Mouse (Mus musculus) ovary, postnatal 36 days (tissue): Measurements from ENCODE around the gene Snx14.

Source experiments
- DNase-seq: peaks from one replicate; pipeline ENCODE4 v3.0.0; 2022; ENCODE audit warnings: low spot score, mixed read lengths

Gene Snx14

DNA sequence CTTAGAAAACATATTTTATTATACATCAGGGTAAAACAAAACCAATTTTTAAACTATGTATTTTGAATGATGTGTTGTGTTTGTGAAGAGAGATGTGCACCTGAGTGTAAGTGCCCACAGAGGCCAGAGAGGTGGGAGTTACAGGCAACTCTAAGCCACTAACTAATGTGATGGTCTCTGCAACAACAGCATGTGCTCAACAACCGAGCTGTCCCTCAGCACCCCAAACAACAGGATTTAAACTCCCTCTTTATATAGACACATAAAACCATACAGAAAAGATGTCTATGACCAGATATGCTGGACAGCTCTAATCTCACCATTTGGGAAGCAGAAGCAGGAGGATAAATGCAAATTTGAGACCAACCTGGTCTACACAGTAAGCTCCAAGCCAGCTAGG lies 58.2 kb downstream of the Snx14 start:
- DNase-seq: no peak

DNA sequence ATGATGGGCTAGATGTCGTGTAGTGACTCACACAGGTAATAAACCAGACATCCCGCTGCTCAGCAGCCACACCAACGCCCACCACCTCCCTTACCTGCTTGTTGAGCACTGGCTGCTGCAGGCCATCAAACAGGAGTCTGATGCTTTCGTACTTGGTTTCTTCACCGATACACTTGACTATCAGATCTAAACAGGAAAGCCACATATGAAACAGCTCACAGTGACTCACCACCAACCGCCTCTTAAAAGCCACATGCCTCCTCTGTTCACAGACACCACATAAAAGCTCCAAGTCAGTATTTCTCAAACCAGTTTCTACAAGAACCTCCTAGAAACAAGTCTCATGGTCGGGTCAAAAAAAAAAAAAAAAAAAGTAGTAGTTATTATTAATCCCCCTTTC lies 58.7 kb downstream of the Snx14 start:
- no peak for DNase-seq

- no peak for DNase-seq
These were observed 59.7 kb downstream of the Snx14 start for GRCm38 (mm10) chr9:88379057-88379456.

DNA sequence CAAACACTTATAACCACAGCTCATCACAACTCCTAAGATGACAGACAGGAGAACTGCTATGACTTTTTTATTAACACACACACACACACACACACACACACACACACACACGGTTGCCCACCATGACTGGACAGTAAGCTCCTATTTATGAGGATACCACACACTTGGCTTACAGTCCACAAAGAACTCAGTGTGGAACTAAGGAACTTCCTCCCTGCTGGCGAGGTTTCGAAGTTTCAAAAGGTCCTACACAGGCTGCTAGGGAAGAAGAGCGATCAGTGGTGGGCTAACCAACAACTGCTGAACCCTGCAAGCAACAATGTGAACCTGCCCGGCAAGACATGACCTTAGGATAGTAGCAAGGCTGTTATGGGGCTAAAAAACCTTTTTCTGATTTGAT lies 61.3 kb downstream of the Snx14 start:
- no peak for DNase-seq

DNA sequence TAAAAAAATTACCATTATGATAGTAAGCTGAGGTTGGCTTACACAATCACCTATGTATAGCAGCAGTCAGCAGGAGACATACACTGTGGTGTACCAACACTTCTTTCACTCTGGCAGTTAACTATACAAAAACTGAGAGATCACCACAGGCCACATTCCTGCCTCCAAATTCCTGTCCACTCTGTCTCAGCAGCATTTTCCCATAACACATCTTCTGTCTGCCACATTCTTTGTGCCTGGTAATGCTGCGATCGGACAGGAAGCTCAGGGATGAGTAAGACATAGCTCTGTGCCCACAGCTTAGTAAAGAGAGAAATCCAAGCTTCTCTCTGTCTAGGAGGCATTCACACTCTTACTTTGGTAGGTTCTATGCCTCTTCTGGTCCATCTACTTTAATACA lies 65.8 kb downstream of the Snx14 start:
- no peak for DNase-seq

DNA sequence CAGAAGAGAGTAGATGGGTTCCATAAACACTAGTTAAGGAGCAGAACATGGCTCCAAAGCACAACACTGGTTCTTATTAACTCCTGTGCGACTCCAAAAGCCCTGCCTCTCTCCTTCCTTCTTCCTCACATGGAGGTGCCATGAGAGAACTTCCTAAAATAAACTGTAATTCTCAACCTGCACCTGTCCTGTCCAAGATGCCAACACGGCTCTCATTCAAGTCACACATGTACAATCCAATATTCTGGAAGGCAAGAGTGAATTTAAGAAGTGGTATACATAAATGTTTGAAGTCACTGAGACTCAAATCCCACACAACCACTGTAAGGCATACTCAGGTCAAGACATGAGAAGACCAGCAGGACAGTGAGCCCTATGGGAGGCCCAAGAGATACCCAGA lies 67.6 kb downstream of the Snx14 start:
- no peak for DNase-seq

DNA sequence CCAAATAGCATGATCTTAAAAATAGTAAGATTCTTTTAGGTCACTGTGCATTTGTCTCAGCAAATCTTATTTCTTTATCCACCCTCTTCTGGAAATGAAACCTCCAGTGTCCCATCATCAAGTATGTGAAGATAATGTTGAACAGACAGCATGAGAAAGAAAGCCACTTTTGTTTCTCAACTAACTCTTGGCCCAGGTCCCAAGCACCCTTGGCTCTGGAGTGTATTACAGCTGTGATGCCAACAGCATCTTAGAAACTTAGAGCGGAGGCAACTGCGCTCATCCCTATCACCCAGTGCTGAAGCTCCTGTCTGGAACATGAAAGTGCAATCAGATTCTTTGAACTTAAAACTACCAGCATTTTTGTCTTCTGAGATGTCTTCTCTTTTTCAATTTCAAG lies 69.1 kb downstream of the Snx14 start:
- no peak for DNase-seq

- no peak for DNase-seq
These were observed 70.3 kb downstream of the Snx14 start for GRCm38 (mm10) chr9:88368476-88368875.

DNA sequence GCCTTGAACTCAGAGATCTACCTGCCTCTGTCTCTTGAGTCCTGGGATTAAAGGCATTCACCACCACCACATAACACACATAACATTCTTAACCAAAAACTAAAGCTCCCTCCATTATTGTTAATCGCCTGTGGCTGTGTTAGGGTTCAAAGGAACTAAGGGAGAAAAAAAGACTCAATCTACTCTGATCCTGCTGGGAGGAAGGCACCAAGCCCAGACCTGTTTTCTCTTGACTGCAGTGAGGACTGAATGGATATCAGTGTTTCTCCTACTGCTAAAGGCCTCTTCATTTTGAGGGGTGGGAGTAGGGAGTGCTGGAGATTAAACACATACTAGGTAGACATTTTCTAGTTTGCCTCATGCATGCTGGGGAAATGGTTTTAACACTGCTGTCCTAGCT lies 71.0 kb downstream of the Snx14 start:
- no peak for DNase-seq

GRCm38 (mm10) chr9:88367322-88367721 lies 71.4 kb downstream of the Snx14 start:
- DNase-seq: no peak

DNA sequence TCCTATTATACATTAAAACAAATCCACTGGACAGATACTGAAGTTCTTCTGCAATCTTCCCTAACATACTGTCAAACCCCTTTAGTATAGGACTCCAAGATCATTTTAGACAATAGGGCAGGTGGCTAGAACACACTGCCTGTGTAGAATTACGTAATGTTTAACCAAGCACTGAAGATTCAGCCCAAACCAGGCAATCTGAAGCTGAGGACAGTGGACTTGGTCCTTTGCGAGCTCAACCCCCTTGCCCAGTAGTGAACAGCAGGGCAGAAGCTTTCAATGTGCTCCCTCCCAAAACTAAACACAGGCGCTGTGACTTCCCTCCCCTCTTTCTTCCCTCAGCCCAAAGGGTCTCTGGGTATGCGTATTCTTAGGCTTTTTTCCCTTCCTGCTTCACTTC lies 71.9 kb downstream of the Snx14 start:
- DNase-seq: no peak

DNA sequence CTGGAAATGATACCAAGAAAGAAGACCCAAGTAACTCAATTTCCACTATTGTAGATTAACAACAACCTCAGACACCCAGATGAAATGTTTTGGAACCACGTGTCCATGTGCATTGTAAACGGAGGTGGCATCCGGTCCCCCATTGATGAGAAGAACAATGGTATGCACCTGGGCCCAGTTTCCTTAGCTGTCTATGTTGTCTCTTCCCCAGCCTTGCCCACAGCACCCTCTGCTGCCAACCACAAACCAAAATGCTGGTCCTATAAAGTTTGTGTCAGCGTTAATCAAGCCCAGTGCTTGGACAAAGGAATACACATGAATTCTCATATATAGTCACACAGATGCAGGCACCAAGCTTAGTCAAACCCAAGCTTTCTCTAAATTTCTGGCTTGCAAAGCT lies 72.5 kb downstream of the Snx14 start:
- DNase-seq: no peak

GRCm38 (mm10) chr9:88363102-88363501 lies 75.7 kb downstream of the Snx14 start:
- DNase-seq: no peak

GRCm38 (mm10) chr9:88362055-88362850 lies 76.5 kb downstream of the Snx14 start:
- DNase-seq: no peak

DNA sequence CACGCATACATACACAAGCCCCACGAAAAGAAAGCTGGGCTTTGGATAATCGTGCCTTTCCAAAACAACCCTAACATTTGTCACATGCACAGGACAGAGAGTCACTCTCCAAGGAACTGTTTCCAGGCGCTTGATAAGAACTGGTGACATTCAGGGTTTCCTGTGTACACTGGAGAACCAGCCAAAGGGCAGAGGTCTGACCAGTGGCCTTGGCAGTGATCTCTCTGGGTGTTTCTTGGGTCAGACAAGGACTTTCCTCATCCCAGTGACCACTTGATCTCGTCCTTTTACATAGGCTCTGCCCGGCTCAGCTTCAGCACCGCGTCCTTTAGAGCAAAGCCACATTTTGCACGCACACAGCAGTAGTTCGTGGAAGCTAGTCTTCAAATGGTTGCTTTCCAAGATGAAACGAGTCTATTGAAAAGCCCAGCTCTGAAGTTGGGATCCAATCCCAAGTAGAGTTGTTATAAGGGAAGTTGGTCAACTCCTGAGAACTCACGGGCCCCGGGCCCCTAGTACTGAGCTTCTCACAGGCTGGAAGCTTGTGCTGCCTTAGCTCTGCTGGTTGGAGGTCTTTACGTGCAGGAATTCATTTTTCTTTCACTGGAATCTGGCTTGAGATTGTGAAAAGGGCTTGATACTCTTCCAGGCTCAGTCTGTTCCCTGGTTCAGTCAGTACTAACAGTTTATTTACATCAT lies 77.4 kb downstream of the Snx14 start:
- no peak for DNase-seq

- no peak for DNase-seq
These were observed 79.6 kb downstream of the Snx14 start for GRCm38 (mm10) chr9:88359140-88359539.

- no peak for DNase-seq
These were observed 81.6 kb downstream of the Snx14 start for GRCm38 (mm10) chr9:88357173-88357572.

DNA sequence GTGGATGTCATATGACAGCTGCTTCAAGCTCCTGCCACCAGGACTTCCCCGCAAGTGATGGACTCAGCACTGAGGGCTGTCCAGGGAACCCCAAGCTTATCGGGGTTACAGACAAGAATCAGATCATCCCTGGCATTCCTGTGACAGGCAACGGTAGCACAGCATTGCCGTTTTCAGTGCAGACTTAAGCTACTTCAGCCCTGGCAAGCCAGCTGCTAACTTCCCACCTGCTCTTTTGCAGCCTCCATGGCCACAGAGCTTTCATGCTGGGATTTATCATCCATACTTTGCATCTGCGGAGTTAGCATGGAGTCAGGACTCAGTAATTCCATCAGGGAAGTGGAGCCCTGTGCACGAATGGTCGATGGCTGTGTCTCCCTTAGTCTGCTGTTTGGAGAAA lies 85.3 kb downstream of the Snx14 start:
- DNase-seq: no peak

DNA sequence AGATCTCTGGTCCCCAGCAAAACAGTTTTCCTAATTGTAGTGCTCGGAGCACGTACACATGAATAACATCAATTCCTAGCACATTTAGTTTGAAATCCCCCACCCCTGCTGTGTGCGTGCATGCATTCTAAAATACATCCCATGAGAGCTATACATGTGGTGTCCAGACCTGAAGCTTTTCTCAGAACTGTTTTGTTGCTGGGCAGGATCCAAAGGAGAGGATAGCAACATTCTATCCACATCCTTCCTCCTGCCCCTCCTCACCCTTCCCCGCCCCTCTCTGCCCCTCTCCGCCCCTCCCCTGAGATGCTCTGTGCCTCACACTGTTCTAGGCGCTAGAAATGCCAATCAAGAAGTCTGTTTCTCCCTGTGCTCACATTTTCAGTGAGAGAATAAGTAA lies 86.0 kb downstream of the Snx14 start:
- no peak for DNase-seq

GRCm38 (mm10) chr9:88351163-88351562 lies 87.6 kb downstream of the Snx14 start:
- DNase-seq: no peak

DNA sequence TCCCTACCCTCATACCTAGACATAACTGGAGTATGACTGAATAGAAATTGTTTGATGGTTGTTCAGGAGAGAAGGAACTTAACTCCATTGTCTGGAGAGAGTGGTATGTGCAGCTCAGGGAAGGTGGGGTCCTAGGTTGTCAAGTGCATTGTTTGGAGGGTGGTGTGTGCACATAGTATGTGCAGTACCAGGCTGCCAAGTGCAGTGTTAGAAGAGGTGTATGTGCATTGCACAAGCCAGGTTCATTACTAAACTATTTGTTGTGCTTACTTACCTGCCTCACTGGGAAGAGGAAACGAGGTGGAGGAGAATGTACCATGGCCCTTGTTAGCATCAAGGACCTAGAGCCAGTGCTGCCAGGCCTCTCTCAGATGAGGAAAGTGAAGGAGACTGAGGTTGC lies 88.4 kb downstream of the Snx14 start:
- DNase-seq: no peak

GRCm38 (mm10) chr9:88348623-88349022 lies 90.1 kb downstream of the Snx14 start:
- no peak for DNase-seq

DNA sequence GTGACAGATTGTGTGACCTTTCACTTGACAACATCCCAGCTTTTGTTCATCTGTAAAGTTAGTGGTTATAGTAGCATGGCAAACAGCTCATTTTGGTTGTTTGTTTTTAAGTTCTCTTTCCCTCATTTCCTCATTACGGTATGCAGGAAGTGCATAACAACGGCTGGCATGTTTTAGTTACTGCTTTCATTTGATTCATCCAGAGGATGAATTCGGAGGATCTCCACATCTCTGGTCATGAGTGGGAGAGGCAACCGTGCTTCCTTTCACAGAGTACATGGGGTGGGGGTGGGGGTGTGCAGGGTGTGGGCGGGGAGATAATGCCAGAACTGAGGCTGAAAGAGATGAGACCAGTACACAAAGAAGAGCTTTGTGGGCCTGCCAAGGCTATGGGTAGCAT lies 91.9 kb downstream of the Snx14 start:
- DNase-seq: no peak

- DNase-seq: no peak
These were observed 94.3 kb downstream of the Snx14 start for GRCm38 (mm10) chr9:88344424-88344823.
